Mouse (Mus musculus) embryo, embryonic 10.5 days (tissue): ENCODE measurements at regions not wholly inside any gene's neighbourhood (a gene's known extent, or its start where the extent isn't known, plus 50 kb on each side); places are given as distances from the start of the nearest gene placed in this dataset.

Experiments used
- DNase-seq: peaks from one replicate; pipeline ENCODE4 v3.0.0-alpha.2; 2015; ENCODE audit warnings: low spot score

- DNase-seq: no peak
Observed at GRCm38 (mm10) chr14:15273107-15273506, 165.7 kb downstream of the Lrrc3b start.

DNA sequence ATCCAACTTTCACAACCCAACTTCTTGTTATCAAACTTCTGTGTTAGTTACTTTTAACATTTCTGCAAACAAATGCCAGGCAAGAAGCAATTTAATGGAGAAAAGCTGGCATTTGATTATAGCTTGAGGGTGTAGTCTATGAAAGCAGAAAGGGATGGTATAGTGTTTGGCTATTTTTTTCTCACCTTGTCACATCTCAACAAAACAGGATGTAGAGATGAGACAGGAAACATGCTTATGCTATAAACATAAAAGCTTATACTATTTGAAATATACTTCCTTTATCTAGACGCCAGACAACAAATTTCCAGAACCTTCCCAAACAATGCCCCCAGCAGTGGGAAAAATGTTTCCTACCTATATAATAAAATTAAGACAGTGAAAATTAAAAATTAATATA, 166.4 kb downstream of the Lrrc3b start:
- no peak for DNase-seq

- DNase-seq: peak; percentile 7
Observed at GRCm38 (mm10) chr14:15266287-15266686, 172.5 kb downstream of the Lrrc3b start.

DNA sequence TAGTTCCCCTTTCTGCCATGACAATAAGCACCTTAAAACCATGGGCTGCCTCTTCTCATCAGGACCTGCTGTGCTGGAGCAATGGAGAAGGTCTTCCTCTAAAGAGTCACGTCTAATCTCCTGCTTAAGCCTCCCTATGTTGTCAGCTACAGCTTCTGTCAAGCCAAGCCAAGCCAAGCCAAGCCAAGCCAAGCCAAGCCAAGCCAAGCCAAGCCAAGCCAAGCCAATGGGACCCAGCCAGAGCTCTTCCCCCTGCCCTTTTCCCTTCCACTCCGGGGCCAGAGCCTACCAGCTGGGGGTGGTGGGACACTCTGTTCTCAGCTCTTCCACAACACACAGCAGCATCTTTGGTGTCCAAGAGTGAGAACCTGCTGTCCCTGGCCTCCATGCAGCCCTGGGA, 175.8 kb downstream of the Lrrc3b start:
- DNase-seq: no peak

DNA sequence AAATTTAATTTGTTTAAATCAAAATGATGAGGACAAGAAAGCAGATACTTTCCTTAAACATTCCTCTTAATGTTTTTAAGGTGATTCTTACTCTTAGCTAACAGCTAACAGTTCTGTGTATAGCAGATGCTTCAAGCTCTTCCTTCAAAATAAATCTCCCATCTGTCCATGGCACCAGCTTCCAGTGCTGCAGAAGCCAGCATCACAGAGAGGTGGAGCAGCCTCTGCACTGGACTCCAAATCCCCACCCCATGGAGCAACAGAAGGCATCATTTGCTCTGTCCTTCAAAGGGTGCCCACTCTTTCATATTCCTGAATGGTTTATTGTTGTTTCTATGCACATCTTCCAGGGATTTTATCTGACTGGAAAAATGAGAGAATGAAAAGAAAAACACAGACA, 183.1 kb downstream of the Lrrc3b start:
- DNase-seq: no peak

- DNase-seq: no peak
Observed at GRCm38 (mm10) chr14:15205626-15206025, 233.2 kb downstream of the Lrrc3b start.

DNA sequence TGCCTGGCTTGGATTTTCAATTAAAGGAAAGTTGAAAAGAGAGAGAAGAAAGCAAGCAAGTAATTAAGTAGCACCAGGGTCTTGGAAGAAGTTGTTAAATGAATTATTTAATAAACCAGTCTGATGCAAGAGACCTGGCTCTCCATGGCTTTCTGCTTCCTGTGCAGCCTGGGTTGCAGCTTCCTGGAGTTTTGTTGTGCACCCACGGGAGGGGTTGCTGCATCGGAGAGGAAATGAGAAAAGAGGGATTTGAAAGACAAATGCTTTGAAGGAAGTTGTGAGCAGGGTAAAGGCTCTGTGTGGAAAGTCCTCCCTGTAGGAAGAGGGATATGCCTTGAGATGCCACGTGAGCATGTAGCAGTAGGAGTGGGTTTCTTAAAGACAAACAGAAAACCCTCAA, 234.5 kb downstream of the Lrrc3b start:
- DNase-seq: no peak
